29 mouse cellular contexts compared by ENCODE assay signal in genomic region chr6:84529912-84530311, GRCm38 (mm10).
"Had no signal": no experiment of that assay in that cellular context is flagged by ENCODE, and none has a peak within 500 bp of the region (broad histone marks: within the 10 kb centered on the region; RNA-seq: fewer than 3 reads in every experiment).

No protein-coding gene starts in this region.

- H3K36me3 ChIP-seq: limb, embryonic 10.5 days; limb, embryonic 12.5 days; limb, embryonic 13.5 days; limb, embryonic 15.5 days; liver, embryonic 12.5 days; liver, embryonic 13.5 days; liver, embryonic 15.5 days; lung, embryonic 15.5 days; midbrain, embryonic 10.5 days; midbrain, embryonic 12.5 days; midbrain, embryonic 13.5 days; midbrain, embryonic 15.5 days had no signal

- H3K4me1 ChIP-seq: limb, embryonic 10.5 days; limb, embryonic 12.5 days; limb, embryonic 13.5 days; limb, embryonic 15.5 days; liver, embryonic 13.5 days; liver, embryonic 15.5 days; lung, embryonic 15.5 days; midbrain, embryonic 10.5 days; midbrain, embryonic 12.5 days; midbrain, embryonic 13.5 days; midbrain, embryonic 15.5 days had no signal

- H3K4me3 ChIP-seq: left cerebral cortex, adult 2 months; limb, embryonic 10.5 days; limb, embryonic 12.5 days; limb, embryonic 13.5 days; limb, embryonic 15.5 days; liver, embryonic 12.5 days; liver, embryonic 13.5 days; liver, embryonic 15.5 days; lung, embryonic 15.5 days; megakaryocyte, embryonic 14.5 days; midbrain, embryonic 10.5 days; midbrain, embryonic 12.5 days; midbrain, embryonic 13.5 days; midbrain, embryonic 15.5 days; myocyte had no signal

- DNase-seq: left cerebral cortex, postnatal 4 days; liver; liver, embryonic 13.5 days; liver, postnatal 0 days; lung, adult 18-20 months; lung, adult 2 months; lung, postnatal 14 days; lung, postnatal 4 days; midbrain, embryonic 14.5 days had no signal

- H3K9ac ChIP-seq: limb, embryonic 12.5 days; limb, embryonic 13.5 days; limb, embryonic 15.5 days; liver, embryonic 12.5 days; liver, embryonic 13.5 days; liver, embryonic 14.5 days; liver, embryonic 15.5 days; liver, postnatal 0 days; lung, embryonic 14.5 days; lung, embryonic 15.5 days; midbrain, embryonic 12.5 days; midbrain, embryonic 13.5 days; midbrain, embryonic 15.5 days had no signal

- H3K4me2 ChIP-seq: limb, embryonic 12.5 days; limb, embryonic 13.5 days; limb, embryonic 15.5 days; liver, embryonic 11.5 days; liver, embryonic 12.5 days; liver, embryonic 13.5 days; liver, embryonic 15.5 days; lung, embryonic 14.5 days; lung, embryonic 15.5 days; midbrain, embryonic 11.5 days; midbrain, embryonic 12.5 days; midbrain, embryonic 13.5 days; midbrain, embryonic 15.5 days had no signal

- H3K9me3 ChIP-seq: limb, embryonic 10.5 days; limb, embryonic 12.5 days; limb, embryonic 13.5 days; limb, embryonic 15.5 days; liver, embryonic 12.5 days; liver, embryonic 13.5 days; liver, embryonic 15.5 days; lung, embryonic 15.5 days; midbrain, embryonic 10.5 days; midbrain, embryonic 12.5 days; midbrain, embryonic 15.5 days had no signal

- ATAC-seq: liver, embryonic 12.5 days; liver, postnatal 0 days; midbrain, embryonic 13.5 days; midbrain, embryonic 15.5 days; midbrain, embryonic 16.5 days had no signal

- H3K27me3 ChIP-seq: limb, embryonic 12.5 days; limb, embryonic 13.5 days; limb, embryonic 15.5 days; liver, embryonic 12.5 days; liver, embryonic 13.5 days; liver, embryonic 15.5 days; lung, embryonic 15.5 days; midbrain, embryonic 12.5 days; midbrain, embryonic 13.5 days; midbrain, embryonic 15.5 days had no signal

- H3K27ac ChIP-seq: left cerebral cortex, adult 2 months; limb, embryonic 10.5 days; limb, embryonic 12.5 days; limb, embryonic 13.5 days; limb, embryonic 15.5 days; liver, embryonic 12.5 days; liver, embryonic 13.5 days; liver, embryonic 14.5 days; liver, embryonic 15.5 days; lung, embryonic 15.5 days; macrophage; midbrain, embryonic 10.5 days; midbrain, embryonic 12.5 days; midbrain, embryonic 13.5 days; midbrain, embryonic 15.5 days had no signal
